Mouse (Mus musculus) cerebral cortex, adult 2 months (tissue): ENCODE data around the gene 4930519G04Rik.

Experiments
- WGBS: fragments of 180-500 bp; shearing (Covaris S2); methylation state at CpG from one replicate; pipeline ENCODE4 v1.1.7; 2018; 5-methylcytosine and 5-hydroxymethylcytosine counted together

Gene 4930519G04Rik

GRCm38 (mm10) chr5:114908598-114909305, 55.3 kb downstream of the 4930519G04Rik start:
- WGBS = 62% methylated on average over 13 of the region's 13 CpGs

GRCm38 (mm10) chr5:114913686-114914085, 60.2 kb downstream of the 4930519G04Rik start:
- 75% methylated on average over 4 of the region's 4 CpGs for WGBS

GRCm38 (mm10) chr5:114914855-114915254, 61.4 kb downstream of the 4930519G04Rik start:
- 57% methylated on average over 8 of the region's 8 CpGs for WGBS

- 72% methylated on average over 5 of the region's 5 CpGs for WGBS
Observed at GRCm38 (mm10) chr5:114915854-114916253, 62.4 kb downstream of the 4930519G04Rik start.

GRCm38 (mm10) chr5:114916777-114917176, 63.3 kb downstream of the 4930519G04Rik start:
- WGBS = 76% methylated on average over 4 of the region's 4 CpGs

GRCm38 (mm10) chr5:114917357-114917756, 63.9 kb downstream of the 4930519G04Rik start:
- 94% methylated on average over 5 of the region's 5 CpGs for WGBS

- 70% methylated on average over 19 of the region's 19 CpGs for WGBS
Observed at GRCm38 (mm10) chr5:114921551-114922365, 68.3 kb downstream of the 4930519G04Rik start.

GRCm38 (mm10) chr5:114922366-114922731, 68.9 kb downstream of the 4930519G04Rik start:
- 63% methylated on average over 10 of the region's 10 CpGs for WGBS

- WGBS = 27% methylated on average over 15 of the region's 15 CpGs
Observed at GRCm38 (mm10) chr5:114922998-114923473, 69.6 kb downstream of the 4930519G04Rik start, which contains the start of gene Oasl1. Gene Oasl1, plus strand, starts transcription at chr5:114923240.

- WGBS = 71% methylated on average over 1 of the region's 1 CpGs
Observed at GRCm38 (mm10) chr5:114926153-114926684, 72.8 kb downstream of the 4930519G04Rik start.

- WGBS = 92% methylated on average over 9 of the region's 9 CpGs
Observed at GRCm38 (mm10) chr5:114926753-114927152, 73.3 kb downstream of the 4930519G04Rik start.

GRCm38 (mm10) chr5:114931626-114932025, 78.2 kb downstream of the 4930519G04Rik start:
- 57% methylated on average over 5 of the region's 5 CpGs for WGBS

- whole genome bisulfite sequencing = 87% methylated on average over 8 of the region's 8 CpGs
Observed at GRCm38 (mm10) chr5:114933206-114933605, 79.7 kb downstream of the 4930519G04Rik start.
